Comparison of ENCODE assay signal across 27 mouse cellular contexts in the genomic region with DNA sequence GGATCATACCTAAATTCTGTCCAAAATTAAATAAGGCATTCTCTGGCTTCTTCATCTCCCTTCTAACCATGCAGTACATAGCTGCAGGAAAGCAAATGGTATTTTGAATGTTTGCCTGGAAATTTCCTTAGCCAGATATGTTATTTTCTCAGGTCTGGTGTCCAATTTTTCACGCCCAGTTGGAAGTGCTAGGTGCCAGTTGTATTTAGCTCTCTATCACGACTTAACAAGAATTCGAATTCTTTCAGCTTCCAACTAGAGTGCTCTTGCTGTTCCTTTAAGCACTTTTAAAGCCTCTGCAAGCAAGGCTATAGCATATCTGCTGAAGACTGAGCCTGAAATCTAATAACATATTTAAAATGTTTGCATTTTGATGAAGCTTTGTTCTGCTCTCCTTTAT.
"Had no signal": no experiment of that assay in that cellular context is flagged by ENCODE, and none has a peak within 500 bp of the region (broad histone marks: within the 10 kb centered on the region; RNA-seq: fewer than 3 reads in every experiment).

No protein-coding gene starts in this region.

- H3K4me2 ChIP-seq: heart, embryonic 11.5 days; heart, embryonic 13.5 days; heart, embryonic 15.5 days; hindbrain, embryonic 13.5 days; hindbrain, embryonic 15.5 days; kidney, embryonic 15.5 days; limb, embryonic 13.5 days; limb, embryonic 15.5 days; liver, embryonic 12.5 days had no signal

- H3K9me3 ChIP-seq: heart, embryonic 13.5 days; heart, embryonic 15.5 days; hindbrain, embryonic 13.5 days; hindbrain, embryonic 15.5 days; kidney, embryonic 15.5 days; limb, embryonic 13.5 days; limb, embryonic 15.5 days; liver, embryonic 12.5 days had no signal

- DNase-seq: gastrocnemius, postnatal 14 days; gastrocnemius, postnatal 36 days; heart, adult 11 months; heart, adult 2 months; heart, postnatal 14 days; heart, postnatal 36 days; kidney, adult 11 months; kidney, adult 2 months; kidney, adult 9 months; kidney, postnatal 14 days; kidney, postnatal 36 days; layer of hippocampus, adult 9-11 months; layer of hippocampus, postnatal 36 days; left cerebral cortex, postnatal 4 days had no signal

- H3K27me3 ChIP-seq: heart, embryonic 13.5 days; heart, embryonic 15.5 days; hindbrain, embryonic 13.5 days; hindbrain, embryonic 15.5 days; kidney, embryonic 15.5 days; limb, embryonic 13.5 days; limb, embryonic 15.5 days; liver, embryonic 12.5 days had no signal

- H3K4me1 ChIP-seq: heart, embryonic 13.5 days; heart, embryonic 15.5 days; hindbrain, embryonic 13.5 days; hindbrain, embryonic 15.5 days; kidney, embryonic 15.5 days; limb, embryonic 13.5 days; limb, embryonic 15.5 days; liver, embryonic 12.5 days had no signal

- ATAC-seq: hindbrain, postnatal 0 days; intestine, embryonic 16.5 days; liver, embryonic 12.5 days had no signal

- H3K9ac ChIP-seq: heart, embryonic 13.5 days; heart, embryonic 15.5 days; hindbrain, embryonic 13.5 days; hindbrain, embryonic 15.5 days; kidney, embryonic 15.5 days; limb, embryonic 13.5 days; limb, embryonic 15.5 days; liver, embryonic 12.5 days; liver, embryonic 14.5 days had no signal

- H3K27ac ChIP-seq: heart, adult 2 months; heart, embryonic 13.5 days; heart, embryonic 15.5 days; hindbrain, embryonic 13.5 days; hindbrain, embryonic 15.5 days; hindbrain, postnatal 0 days; kidney, embryonic 15.5 days; kidney, postnatal 0 days; limb, embryonic 13.5 days; limb, embryonic 15.5 days; liver, embryonic 12.5 days; liver, embryonic 14.5 days had no signal

- H3K36me3 ChIP-seq: heart, embryonic 13.5 days; heart, embryonic 15.5 days; hindbrain, embryonic 13.5 days; hindbrain, embryonic 15.5 days; kidney, embryonic 15.5 days; limb, embryonic 13.5 days; limb, embryonic 15.5 days; liver, embryonic 12.5 days had no signal

- H3K4me3 ChIP-seq: heart, adult 2 months; heart, embryonic 13.5 days; heart, embryonic 15.5 days; hindbrain, embryonic 13.5 days; hindbrain, embryonic 15.5 days; kidney, embryonic 15.5 days; limb, embryonic 13.5 days; limb, embryonic 15.5 days; liver, embryonic 12.5 days had no signal
